Mouse (Mus musculus): ENCODE results near the gene Ppef1.

Gene Ppef1

DNA sequence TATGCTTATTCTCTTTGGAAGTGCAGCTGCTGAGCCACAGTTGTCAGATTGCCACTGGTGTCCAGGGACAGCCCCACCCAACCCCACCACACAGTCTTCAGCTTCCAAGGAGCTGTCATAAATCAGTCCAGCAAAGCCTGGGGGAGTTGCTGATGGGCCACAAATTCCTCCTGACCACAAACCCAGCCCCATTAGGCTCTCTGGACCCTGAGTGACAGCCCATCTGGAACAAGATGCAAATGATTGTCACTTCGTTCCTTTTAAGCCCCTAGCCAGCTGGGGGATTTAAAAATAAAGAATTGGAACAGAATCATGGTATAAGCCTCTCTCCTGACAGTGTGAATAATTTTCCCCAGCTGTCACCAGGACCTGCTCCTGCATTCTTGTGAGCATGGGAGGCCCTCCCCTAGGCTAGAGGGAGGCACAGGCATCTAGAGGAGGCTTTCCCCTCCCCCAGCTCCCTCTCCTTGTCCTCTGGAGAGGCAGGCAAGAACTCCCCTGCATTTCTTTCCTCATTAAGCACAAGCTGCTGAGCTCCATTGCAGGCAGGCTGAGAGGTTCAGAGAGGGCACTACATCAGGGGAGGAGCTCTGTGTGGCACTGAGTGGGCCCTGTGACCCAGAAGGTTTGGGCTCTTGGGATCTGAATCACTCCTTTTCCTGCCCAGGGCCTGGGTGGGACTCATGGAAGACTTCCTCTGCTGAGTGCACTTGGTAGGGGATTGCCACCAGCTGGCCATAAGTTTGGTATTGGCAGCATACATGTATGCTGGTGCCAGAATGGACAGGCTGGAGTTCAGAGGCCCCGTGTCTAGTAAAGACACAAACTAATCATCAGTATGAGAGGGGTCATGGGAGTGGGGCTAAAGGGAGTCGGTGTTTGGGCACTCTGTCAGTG is 136.8 kb downstream of the Ppef1 start:
- DNase-seq (ENCODE audit: low spot score in 2 of 2), result peak; percentile 63 to 75

DNA sequence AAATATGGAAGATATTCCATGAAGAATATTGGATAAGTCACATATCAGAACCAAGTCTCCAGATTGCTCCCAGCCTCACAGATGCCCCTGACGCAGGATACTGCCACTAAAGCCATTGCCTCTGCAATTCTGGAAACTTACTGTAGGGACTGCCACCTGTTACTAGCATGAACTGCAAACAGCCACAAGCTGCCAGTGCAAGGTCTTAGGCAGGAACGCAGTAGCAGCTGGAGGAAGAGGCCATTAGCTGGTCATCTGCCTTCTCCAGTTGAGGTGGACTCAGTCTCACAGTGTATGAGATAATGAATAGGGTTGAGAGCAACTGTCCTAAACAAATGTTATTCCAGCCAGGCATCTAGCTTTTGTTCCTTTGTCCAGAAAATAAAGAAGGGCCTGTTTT is 137.5 kb downstream of the Ppef1 start:
- no peak for DNase-seq (ENCODE audit: low spot score in 2 of 2)

DNA sequence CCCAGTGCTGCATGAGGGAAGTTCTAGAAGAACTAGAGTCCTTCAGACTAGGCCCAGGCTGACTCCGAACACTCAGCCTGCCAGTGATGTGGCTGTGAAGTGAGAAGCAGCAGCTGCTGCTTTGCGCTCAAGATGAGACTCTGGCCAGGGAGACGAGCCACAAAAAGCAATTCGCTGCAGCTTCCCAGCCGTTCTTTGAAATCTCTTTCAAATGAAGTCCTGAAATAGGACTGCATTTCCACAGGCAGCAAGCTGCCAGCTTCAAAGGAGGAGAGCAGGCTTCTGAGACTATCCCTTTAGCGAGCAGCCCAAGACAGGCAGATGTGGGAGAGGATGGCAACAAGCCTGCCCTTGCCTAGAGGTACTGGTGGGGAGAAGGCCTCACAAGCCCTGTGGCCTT is 142.6 kb downstream of the Ppef1 start:
- peak; percentile 70 to 73 for DNase-seq (ENCODE audit: low spot score in 2 of 2)

DNA sequence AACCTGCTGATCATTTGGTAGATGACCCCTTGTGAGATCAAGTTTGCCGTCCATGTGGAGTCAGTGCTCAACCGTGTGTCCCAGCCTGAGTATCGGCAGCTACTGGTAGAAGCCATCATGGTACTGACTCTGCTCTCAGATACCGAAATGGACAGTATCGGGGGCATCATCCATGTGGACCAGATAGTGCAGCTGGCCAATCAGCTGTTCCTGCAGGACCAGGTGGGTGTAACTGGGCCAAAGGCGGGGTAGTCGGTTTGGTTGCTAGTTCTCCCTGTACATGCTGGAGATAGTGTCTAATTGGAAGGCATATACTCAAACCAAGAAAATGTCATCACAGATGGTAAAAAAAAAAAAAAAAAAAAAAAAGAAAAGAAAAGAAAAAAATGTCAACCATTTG is 145.4 kb downstream of the Ppef1 start:
- DNase-seq (ENCODE audit: low spot score in 2 of 2), result no peak

DNA sequence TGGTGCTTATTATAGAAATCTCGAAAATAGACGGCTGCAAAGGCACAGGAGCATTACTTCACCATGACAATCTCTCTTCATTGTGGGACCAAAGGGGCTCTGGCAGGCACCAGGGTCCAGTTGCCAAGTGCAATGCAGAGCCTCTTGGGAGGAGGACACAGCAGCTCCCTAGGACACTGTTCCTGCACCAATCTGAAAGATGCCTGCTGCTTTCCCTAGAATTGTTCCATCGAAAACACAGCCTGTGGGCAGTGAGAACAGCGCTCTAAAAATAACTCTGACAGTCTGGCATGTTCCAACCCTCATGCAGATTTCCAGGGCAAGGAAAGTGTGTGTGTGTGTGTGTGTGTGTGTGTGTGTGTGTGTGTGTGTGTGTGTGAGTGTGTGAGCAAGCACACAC is 147.0 kb downstream of the Ppef1 start:
- peak; percentile 45 to 54 for DNase-seq (ENCODE audit: low spot score in 2 of 2)

DNA sequence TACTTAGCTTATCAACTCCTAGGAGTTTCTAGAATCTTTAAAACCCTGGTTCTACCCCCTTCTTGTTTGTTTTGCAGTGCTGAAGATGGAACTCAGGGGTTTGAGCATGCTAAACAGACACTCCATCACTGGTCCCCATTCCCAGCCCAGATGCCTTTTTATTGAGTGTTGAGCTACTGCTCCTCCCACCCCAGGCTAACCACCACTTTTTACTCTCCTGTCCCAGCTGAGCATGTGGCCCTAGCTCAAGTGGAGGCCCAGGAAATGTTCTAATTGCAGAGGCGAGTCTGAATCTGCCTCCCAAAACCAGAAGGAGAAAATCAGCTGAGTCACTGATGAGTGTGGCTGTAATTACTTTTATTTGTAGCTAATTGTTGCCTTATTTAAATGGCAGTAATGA is 150.5 kb downstream of the Ppef1 start:
- DNase-seq (ENCODE audit: low spot score in 2 of 2), result no peak

DNA sequence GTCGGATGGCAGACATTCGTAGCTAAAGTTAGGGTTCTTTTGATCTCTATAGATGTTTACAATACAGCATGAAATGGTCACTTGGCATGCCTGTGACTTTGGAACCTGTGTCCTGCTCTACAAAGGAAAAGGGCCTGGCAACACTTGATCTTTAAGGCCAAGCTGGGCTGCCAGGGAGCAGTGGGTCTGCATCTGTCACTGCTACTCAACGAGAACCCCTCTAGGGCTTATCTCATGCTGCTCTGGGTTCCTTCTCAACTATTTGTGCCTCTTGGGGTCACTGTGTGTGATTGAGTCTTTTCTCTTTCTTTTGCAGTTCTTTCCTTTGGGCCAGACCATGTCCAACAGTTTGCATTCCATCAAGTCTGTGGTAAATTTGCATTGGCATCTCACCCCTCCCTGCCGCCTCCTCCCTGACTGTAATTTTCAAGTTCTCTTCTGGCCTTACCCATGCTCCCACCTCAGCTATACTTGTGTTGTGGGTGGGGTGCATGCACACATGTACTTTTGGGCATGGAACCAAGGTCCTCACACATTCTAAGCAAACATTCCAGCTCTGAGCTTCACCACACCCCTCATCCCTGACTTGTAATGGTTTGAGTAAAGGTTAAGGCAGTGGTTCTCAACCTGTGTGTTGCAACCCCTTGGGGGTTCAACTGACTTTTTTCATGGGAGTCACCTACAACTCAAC is 151.3 kb downstream of the Ppef1 start:
- no peak for DNase-seq (ENCODE audit: low spot score in 2 of 2)

DNA sequence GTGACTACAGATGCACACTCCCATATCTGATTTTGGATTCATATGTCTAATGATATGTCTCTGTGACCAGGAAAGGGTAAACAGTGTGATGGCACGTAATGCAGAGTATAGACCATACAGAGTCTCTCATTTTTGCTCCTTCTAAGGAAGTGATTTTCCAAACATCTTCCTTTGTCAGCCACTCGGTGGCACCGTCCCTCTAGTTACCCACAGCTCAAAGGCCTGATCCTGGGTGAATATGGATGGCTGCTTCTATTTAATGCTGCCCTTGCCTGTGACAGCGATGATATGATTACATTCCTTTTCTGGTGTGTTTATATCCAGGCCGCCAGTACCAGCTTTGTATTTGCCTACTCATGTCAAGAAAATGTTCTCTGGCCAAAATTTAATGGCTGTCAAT is 152.0 kb downstream of the Ppef1 start:
- no peak for DNase-seq (ENCODE audit: low spot score in 2 of 2)
